Mouse (Mus musculus) skeletal muscle tissue, adult 2 months (tissue): ENCODE measurements around the gene Slco3a1.

Source experiments
- DNase-seq: peaks from one replicate; pipeline ENCODE4 v3.0.0-alpha.2; 2012; ENCODE audit warnings: low read depth, low spot score

The Slco3a1 gene

DNA sequence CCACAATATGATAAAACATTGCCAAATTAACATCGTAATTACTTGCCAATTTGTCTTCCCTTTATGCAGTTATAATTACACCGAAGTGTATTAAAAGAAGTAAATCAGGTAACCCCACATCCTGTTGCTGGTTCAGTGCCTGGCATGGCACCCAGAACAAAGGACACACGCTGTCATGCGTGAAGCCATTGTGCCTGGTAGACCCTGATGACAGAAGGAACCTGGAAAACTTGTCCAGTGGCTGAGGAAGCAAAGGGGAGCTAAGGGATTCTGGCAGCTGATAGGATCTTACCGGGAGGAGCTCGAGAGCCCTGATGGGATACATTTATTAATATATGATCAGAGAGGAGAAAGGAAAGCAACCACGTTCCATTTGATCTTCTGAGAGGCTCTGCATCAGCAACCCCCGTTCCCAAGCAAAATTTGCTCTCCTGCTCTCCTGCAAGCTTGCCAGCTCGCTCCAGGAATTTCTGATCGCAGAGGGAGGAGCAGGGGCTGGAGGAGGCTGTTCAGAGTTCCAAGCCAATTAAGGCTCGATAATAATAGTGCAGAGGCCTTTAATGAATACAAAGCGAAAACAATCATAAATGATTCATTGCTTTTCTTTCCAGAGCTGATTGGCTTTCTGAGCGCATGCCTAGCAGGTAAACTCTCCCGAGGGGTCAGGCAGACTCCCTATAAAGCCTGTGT, 250.8 kb downstream of the Slco3a1 start:
- no peak for DNase-seq

DNA sequence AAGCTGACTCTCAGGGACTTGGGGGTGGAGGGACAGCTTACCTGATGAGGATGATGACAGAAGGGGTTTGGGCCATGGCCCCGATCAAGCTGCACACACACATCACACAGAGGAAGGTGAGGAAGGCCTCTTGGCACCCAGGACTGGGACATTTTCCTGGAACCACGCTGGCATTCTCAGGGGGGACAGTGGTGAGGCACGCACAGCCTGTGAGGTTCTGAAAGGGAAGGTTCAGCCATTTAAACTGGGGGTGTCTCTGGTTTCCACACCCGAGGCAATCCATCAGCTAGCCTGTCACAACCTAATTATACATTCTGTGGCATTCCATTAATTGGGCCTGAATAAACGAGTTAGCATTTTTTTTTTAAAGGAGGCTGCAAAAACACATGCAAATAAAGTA, 251.5 kb downstream of the Slco3a1 start:
- no peak for DNase-seq

DNA sequence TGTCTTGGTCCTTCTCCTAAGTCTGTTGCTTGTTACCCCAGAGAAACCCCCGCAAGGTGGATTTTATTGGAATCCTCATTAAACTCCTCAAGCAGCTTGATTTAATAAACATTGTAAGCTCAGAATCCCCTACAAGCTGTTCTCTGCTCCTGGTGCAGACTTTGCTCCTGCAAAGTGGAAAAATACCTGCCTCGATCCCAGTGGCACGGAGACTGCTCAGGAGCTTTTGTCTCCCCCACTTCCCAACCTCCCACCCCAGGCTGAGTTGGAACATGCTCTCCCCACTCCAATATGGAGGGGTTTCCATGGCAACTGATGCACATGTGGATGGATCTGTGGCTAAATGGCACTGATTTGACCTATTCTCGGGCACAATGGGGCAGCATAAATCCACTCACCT, 268.0 kb downstream of the Slco3a1 start:
- no peak for DNase-seq

DNA sequence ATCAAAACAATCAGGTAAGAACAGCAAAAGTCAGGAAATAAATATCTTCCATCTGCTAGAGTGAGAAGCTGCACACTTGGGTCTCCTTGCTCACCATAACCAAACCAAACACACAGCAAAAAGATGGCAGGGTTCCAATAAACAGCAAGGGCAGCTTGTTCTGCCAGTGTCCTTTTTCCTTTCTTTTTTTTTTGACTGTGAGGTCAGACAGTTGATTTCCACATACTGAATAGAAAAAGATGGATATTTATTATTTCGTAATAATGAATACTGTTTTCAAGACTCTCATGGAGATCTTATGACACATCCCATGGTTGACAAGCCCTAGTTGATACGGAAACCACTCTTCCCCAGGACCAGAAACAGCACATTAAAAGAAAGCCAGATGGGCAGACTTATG, 274.2 kb downstream of the Slco3a1 start:
- peak; percentile 7 for DNase-seq

- no peak for DNase-seq
Observed at GRCm38 (mm10) chr7:74279356-74279755, 275.2 kb downstream of the Slco3a1 start.

- no peak for DNase-seq
Observed at GRCm38 (mm10) chr7:74270089-74270394, 284.5 kb downstream of the Slco3a1 start.

GRCm38 (mm10) chr7:74269283-74270088, 285.1 kb downstream of the Slco3a1 start:
- DNase-seq: no peak

DNA sequence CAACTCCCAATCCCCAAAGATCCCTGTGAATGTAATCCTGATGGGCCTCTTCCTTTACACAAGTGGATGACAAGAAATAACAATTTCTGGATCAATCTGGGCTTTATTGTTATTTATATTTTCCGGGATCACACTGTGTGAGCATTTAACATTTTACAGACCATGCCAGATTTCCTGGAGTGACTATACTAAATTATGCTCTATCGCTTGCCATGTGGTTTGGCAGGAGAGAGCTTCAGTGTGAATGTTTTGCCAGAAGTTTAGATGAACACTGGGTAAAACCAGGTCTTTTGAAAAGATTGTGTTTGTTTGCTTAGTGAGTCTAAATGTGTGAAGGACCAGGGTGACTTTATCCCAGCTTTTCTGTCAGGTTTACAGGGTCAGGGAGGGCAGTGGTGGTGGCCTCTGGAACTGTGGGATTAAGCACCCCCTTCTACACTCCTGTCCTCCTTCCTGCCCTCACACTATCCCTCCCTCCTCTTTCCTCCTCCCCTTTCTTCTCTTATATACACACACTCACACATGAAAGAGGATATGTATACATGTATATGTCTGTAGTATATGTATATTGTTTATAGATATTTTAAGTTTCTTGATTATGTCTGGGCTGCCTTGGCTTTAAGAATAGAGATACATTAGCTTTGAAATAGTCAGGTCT, 287.9 kb downstream of the Slco3a1 start:
- DNase-seq: no peak

DNA sequence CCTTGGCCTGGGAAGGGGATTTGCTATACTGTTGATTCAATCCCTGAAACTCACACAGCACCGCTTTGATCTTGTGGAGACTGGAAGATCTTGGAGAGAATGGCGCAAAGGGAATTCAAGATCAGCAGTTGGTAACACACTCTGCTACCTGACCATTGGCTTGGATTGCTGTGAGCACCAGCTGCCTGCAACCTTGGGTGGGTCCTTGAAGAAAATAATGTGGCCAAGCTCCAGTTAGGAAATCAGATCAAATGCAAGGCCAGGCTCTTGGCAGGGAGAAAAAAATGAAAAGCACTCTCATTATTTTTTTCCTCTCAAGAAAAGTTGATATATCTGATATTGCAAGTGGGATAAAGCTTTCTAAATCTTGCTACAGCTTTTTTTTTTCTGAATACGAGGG, 298.3 kb downstream of the Slco3a1 start:
- no peak for DNase-seq

DNA sequence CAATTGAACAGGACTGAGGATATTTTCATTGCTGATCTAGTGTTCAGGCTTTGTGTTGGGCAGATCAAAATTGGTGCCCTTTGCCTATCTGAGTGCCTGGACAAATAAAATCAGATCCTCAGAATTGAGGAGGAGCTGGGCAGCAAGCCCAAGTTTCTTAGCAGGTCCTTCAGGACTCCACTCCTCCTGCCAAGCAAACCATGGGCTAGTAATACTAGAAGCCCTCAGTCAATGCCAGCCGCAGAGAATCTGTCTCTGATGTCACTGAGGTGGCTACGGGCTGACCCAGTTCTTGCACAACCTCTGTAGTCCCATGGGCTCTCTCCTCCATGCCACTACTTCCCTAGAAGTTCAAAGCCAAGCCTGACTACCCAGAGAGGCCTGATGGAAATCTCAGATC, 302.5 kb downstream of the Slco3a1 start:
- DNase-seq: peak; percentile 87

- DNase-seq: no peak
Observed at GRCm38 (mm10) chr7:74241236-74241635, 313.3 kb downstream of the Slco3a1 start.

DNA sequence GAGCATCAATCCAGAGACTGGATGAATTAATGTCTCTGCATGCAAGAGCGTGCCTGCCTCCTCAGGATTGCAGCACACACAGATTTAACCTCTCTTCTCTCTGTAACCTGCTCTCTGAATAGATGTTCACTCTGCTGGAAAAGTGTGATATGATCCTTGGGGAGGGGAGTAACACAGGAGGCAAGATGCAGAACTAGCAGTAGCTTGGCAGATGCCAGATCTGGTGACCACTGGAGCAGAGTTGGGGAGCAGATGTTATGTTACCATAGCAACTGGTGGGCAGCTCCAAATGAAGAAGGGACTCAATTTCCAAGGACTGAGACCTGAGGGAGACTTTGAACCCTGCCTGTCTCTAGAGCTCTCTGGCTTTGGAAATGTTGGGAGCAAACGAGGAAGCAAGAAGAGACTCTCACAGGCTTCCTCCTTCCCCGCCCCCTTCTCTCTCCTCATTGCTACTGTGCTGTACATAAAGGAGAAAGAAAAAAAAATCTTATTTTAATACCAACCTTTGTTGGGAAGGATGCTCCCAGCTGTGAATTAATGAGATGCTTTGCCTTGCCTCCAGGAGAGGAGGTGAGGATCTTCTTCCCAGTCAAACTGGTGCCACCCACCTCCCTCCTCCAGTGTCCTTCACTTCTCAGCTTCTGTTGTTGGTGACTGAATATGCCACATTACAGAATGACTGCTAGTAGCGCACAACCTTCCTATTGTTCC, 314.0 kb downstream of the Slco3a1 start:
- no peak for DNase-seq
